Mouse (Mus musculus) intestine, embryonic 14.5 days (tissue): Measurements from ENCODE around the gene Srp54c. TPM values are rescaled to one million over a fixed set of nuclear protein-coding genes. Genes with fewer than 3 reads are reported as not detected.
A peak's percentile ranks its signal among the peaks of the same experiment; 100 is the strongest.
"Not testable (repeated sequence)": the region's sequence is repeated elsewhere in the genome, so short reads cannot be mapped to it uniquely, and the experiment has no call there.

Experiments
- ATAC-seq: fragments of 200-750 bp; cut with Nextera tagmentation; replicated peaks from 2 replicates; pipeline ENCODE4 v1.8.0; 2017; ENCODE audit warnings: low read depth, moderate number of reproducible peaks, moderate TSS enrichment, moderate library complexity; ENCODE audit not compliant: low FRiP score, low TSS enrichment
- DNase-seq: peaks from one replicate; pipeline ENCODE4 v3.0.0-alpha.2; 2018; ENCODE audit warnings: low spot score
- H3K27ac ChIP-seq: fragments of 300-500 bp; sonication (generic); 2 replicates; pipeline ENCODE4 v1.5.1; 2014; ENCODE audit warnings: low read depth, mild to moderate bottlenecking, control low read depth
- H3K27me3 ChIP-seq: fragments of 300-500 bp; sonication (generic); replicated peaks from 2 replicates; pipeline ENCODE4 v1.6.1; 2014; ENCODE audit warnings: low read length, control low read depth; ENCODE audit not compliant: control insufficient read depth, insufficient read depth
- H3K36me3 ChIP-seq: fragments of 300-500 bp; sonication (generic); 2 replicates; pipeline ENCODE4 v1.6.1; 2014; ENCODE audit warnings: low read length, control low read depth; ENCODE audit not compliant: control insufficient read depth, insufficient read depth
- H3K4me1 ChIP-seq: fragments of 300-500 bp; sonication (generic); replicated peaks from 2 replicates; pipeline ENCODE4 v1.6.1; 2014; ENCODE audit warnings: low read length, control low read depth, mixed read lengths; ENCODE audit not compliant: control insufficient read depth, insufficient read depth
- H3K4me2 ChIP-seq: fragments of 300-500 bp; sonication (generic); 2 replicates; pipeline ENCODE4 v1.6.1; 2014; ENCODE audit warnings: low read length
- H3K4me3 ChIP-seq: fragments of 300-500 bp; sonication (generic); 2 replicates; pipeline ENCODE4 v1.5.1; 2014; ENCODE audit warnings: low read depth, low read length, control low read depth, mixed read lengths
- H3K9ac ChIP-seq: fragments of 300-500 bp; sonication (generic); 2 replicates; pipeline ENCODE4 v1.6.1; 2014; ENCODE audit warnings: mild to moderate bottlenecking, low read length
- H3K9me3 ChIP-seq: fragments of 300-500 bp; sonication (generic); 2 replicates; pipeline ENCODE4 v1.6.1; 2016; ENCODE audit warnings: low read length, control low read depth; ENCODE audit not compliant: control insufficient read depth
- WGBS: fragments of 180-500 bp; shearing (Covaris S2); extraction: QIAGEN DNeasy Blood & Tissue Kit; methylation state at CpG from one replicate; pipeline ENCODE4 v1.1.7; 2014; 5-methylcytosine and 5-hydroxymethylcytosine counted together
- polyA plus RNA-seq: library from polyadenylated mRNA; unstranded; fragments of >200 nt; fragmentation: Nextera tagmentation; extraction: Ambion mirVana; gene quantifications from 2 replicates; pipeline ENCODE4 v1.2.1, GENCODE M21; 2014

Gene Srp54c
- polyA plus RNA-seq, 1 experiment from 2014 or later, result 68.3 TPM

DNA sequence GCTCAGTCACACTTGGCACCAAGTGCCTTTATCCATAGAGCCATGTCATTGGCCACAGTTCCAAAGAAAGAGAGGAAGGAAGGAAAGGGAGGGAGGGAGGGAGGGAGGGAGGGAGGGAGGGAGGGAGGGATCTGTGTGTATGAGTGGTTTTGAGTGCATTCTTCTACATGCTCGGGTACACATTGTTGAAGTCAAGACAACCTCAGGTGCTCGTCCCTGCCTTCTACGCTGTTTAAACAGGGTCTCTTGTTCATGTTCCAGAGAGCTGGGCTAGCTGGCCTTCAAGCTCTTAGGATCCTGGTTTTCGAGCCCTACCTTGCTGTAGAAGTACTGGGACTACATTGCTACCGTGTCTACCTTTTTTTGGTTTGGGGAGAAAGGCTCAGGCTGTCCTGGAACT is 33.4 kb downstream of the Srp54c start:
- ATAC-seq, H3K9ac ChIP-seq, DNase-seq, H3K4me1 ChIP-seq, H3K36me3 ChIP-seq, H3K4me3 ChIP-seq, H3K9me3 ChIP-seq, H3K27me3 ChIP-seq, H3K4me2 ChIP-seq, H3K27ac ChIP-seq: not testable (repeated sequence)
- no CpG with 5 or more reads among the region's 5 CpGs for WGBS

DNA sequence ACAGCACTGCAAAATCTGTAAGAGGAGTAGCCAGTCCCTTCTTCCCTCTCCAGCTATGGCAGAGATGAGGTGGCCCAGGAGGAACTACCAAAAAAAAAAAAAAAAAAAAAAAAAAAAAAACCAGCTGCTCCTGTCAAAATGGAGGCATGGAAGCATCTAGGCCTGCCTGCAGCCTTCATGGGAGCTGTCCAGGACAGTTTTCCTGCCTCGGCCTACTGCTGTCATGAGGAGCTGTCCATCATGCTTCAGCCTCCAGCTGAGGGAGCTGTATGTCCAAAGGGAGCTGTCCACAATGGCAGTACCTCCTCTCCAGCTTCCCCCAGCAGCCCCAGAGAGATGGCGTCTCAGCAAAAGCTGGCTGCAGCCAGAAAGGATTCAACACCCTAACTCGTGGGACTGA is 42.3 kb downstream of the Srp54c start:
- Histone ChIP-seq H3K4me3 (no peak overlapping the region), H3K4me2 (no peak overlapping the region), H3K36me3 (no peaks in the 10 kb centered on the region), H3K4me1 (no peaks in the 10 kb centered on the region), H3K9me3 (no peaks in the 10 kb centered on the region), H3K9ac (no peak overlapping the region), H3K27me3 (no peaks in the 10 kb centered on the region), H3K27ac (no peak overlapping the region)
- ATAC-seq (no peak), DNase-seq (no peak)
- 87% methylated on average over 3 of the region's 3 CpGs for WGBS

DNA sequence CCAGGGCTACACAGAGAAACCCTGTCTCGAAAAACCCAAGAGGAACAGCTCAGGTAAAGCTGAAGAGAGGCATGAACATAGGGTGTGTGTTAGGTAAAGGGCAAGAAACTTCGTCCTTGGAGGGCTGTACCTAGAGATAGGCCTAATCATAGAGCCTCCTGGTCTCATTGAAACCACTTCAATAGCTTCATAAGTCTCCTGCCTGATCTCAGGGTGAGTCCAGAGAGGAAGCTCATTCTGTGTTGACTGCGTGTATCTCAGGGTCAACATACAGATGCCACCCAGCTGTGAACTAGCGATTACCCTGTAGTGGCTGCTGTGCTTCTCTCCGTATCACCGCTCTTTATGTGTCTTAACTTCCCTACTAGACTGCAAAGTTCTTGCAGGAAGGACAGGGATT is 47.6 kb downstream of the Srp54c start:
- not testable (repeated sequence) for H3K9me3 ChIP-seq, ATAC-seq, H3K27ac ChIP-seq, H3K36me3 ChIP-seq, H3K9ac ChIP-seq, H3K4me3 ChIP-seq, DNase-seq, H3K4me2 ChIP-seq, H3K27me3 ChIP-seq, H3K4me1 ChIP-seq
- 91% methylated on average over 3 of the region's 6 CpGs for WGBS

DNA sequence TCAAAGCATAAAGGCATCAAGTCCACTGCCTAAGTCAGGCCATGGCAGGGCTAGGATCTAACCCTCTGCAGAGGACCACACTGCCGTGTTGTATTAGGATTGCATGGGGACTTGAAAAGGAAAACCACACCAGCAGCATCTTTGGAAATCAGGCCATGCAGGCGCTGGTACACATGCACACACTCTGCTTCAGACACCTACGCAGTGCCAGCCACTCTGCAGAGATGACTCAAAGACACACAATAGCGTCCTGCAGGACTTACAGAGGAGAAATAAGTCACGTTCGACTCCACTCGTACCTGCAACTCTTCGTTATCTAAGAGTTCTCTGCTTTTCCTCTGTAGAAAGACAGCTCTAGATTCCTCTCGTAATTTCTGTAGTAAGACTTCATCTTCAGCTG is 68.1 kb downstream of the Srp54c start:
- Histone ChIP-seq H3K9ac (no peak overlapping the region), H3K36me3 (peaks cover 54% of the 10 kb centered on the region), H3K27me3 (no peaks in the 10 kb centered on the region), H3K9me3 (no peaks in the 10 kb centered on the region), H3K4me3 (no peak overlapping the region), H3K4me2 (no peak overlapping the region), H3K27ac (no peak overlapping the region), H3K4me1 (peaks cover 5% of the 10 kb centered on the region)
- WGBS, result 93% methylated on average over 9 of the region's 9 CpGs
- ATAC-seq, result no peak
- no peak for DNase-seq

DNA sequence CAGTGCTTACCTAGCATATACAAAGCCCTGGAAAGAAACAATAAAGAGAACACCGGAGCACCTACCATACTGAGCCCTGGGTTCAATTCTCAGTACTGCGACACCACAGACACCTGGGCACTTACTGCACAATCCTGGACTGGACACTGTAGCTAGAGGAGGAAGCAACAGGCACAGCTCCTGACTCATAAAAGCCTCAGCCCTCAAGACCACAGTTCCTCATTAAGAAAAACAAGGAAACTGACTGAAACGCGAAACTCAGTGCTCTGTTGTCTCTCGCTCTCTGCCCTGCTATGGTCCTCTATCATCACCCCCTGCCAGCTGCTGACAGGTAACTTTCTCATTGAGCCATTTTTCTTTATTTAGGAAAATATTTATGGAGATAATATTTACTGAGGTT is 69.4 kb downstream of the Srp54c start, which contains the start of gene 1110008L16Rik:
1110008L16Rik (plus strand) TSS at position 242 of the 400 bp plus-strand sequence.
- 80% methylated on average over 5 of the region's 5 CpGs for WGBS
- H3K4me1 ChIP-seq, result peaks cover 5% of the 10 kb centered on the region
- H3K27ac ChIP-seq, result no peak within 1 kb of the TSS
- no peaks in the 10 kb centered on the region for H3K9me3 ChIP-seq
- no peak within 1 kb of the TSS for H3K4me3 ChIP-seq
- no peak within 1 kb of the TSS for H3K9ac ChIP-seq
- no peaks in the 10 kb centered on the region for H3K27me3 ChIP-seq
- no peak for DNase-seq
- peaks cover 44% of the 10 kb centered on the region for H3K36me3 ChIP-seq
- no peak within 1 kb of the TSS for H3K4me2 ChIP-seq
- ATAC-seq, result no peak

DNA sequence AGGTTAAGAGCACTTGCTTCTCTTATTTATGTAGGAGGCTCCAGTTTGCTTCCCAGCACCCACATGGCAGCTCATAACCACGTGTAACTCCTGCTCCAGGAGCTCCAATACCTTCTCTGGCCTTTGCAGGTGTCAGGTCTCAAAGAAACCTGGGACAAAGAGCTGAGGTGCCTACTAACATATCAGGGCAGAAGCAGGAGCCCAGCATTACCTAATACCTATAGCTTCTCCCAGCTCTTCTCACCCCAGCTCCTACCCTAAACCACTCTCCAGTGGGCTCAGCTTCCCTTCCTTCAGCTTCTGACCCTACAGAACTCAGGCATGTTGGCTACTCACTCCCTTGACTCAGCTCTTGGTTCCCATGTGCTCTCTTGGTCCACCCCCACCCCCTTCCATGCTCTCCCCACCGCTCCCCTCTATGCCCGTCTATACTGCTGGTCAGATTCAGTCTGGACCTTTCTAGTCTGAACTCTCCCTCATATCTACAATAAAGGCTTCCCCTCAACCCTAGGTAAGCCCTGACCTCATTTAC is 70.9 kb downstream of the Srp54c start:
- peak overlapping the region; percentile 81 for H3K4me2 ChIP-seq
- no peaks in the 10 kb centered on the region for H3K9me3 ChIP-seq
- WGBS, result 82% methylated on average over 3 of the region's 3 CpGs
- ATAC-seq (no peak), DNase-seq (no peak)
- H3K4me3 ChIP-seq, result 0 out of 2 replicates have a peak overlapping the region, but pooled peaks have one; percentile 54
- H3K27ac ChIP-seq, result no peak overlapping the region
- H3K4me1 ChIP-seq, result peaks cover 5% of the 10 kb centered on the region
- H3K9ac ChIP-seq, result no peak overlapping the region
- no peaks in the 10 kb centered on the region for H3K27me3 ChIP-seq
- peaks cover 31% of the 10 kb centered on the region for H3K36me3 ChIP-seq

DNA sequence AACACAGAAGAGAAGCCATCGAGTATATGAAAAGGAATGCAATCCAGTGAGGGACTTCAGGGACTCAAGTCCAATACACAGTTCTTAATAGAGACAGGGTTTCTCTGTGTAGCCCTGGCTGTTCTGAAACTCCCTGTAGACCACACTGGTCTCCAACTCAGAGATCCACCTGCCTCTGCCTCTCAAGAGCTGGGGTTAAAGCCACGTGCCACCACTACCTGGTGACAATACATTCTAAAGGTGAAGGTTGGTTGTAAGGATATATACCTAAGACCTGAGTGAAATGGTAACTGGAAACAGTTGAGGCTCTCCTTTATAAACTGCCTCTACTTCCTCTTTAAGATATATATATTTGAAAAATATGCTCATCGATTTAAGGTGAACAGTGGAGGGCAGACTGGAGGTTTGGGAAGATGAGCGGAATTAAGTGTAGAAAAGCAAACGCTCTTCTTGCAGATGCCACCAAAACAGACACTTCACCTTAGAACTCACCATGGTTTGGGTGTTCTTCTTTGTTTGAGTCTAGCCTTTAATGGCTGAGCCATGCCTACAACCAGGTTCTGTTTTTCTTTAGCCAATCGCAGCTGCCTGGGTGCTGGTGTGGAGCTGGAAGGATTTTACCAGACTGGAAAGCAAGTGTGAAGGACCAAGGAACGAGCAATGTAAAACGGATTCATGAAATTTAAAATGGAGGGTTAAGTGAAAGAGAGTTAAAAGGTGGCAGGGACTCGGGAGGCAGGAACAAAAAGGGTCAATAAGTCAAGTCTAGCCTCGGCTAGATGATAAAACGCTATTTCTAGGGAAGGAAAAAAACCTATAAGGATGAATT is 71.7 kb downstream of the Srp54c start:
- peak; percentile 6; the same call in 1 of the 2 replicates for ATAC-seq
- Histone ChIP-seq H3K27me3 (no peaks in the 10 kb centered on the region), H3K9ac (peak overlapping the region; percentile 85), H3K27ac (peak overlapping the region; percentile 91), H3K4me3 (peak overlapping the region; percentile 54), H3K4me2 (peak overlapping the region; percentile 81), H3K36me3 (peaks cover 25% of the 10 kb centered on the region), H3K9me3 (no peaks in the 10 kb centered on the region), H3K4me1 (peaks cover 5% of the 10 kb centered on the region)
- WGBS, result 40% methylated on average over 11 of the region's 11 CpGs
- DNase-seq, result peak; percentile 76

DNA sequence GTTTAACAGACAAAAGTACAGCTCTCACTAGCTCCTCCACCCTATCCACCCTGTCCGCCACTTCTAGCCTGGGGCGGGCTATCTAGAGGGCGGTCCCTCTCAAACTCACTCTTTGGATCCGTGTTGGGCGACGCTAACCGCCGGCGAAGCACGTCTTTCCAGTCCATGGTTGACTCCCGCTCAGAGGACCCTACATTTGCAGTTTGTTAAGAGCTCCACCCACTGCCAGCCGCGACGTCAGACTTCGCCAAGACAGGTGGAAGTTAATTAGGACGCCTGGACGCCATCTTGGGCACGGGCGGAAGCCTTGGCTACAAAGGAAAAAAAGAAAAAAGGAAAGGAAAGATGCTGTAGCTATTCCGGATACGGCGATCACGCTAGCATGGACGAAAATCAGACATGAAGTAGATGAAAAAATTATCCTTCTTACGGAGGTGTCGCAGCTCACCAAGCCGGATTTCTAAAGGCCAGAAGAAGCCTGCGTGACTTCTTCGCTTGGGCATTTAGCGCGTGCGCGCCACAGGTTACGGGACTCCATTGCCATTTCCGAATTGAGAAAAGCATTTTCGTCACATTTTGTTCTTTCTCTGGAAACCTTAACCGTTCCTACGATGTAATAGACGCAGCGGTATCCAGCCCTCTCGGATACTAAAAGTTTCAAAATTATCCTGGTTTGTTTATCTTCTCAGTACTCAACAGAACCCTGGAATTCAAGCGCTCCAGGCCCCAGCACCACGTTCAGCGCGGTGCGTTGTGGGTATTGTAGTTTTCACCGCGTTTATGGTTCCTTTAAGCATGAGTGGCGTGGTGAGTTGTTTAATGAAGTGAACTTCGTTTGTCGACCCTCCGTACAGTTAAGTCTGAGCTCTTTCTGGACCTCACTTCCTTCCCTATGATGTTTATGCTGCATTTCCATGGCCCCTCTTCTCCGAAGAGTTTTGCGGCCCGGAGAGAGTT is 72.8 kb downstream of the Srp54c start, which contains the start of gene Ppp2r3c:
Ppp2r3c (minus strand) TSS at position 514 of the 957 bp plus-strand sequence.
- Histone ChIP-seq H3K27me3 (no peaks in the 10 kb centered on the region), H3K36me3 (peaks cover 21% of the 10 kb centered on the region), H3K4me1 (peaks cover 5% of the 10 kb centered on the region), H3K4me3 (peak within 1 kb of the TSS; percentile 54), H3K9ac (peak within 1 kb of the TSS; percentile 85), H3K9me3 (no peaks in the 10 kb centered on the region), H3K4me2 (peak within 1 kb of the TSS; percentile 81), H3K27ac (peak within 1 kb of the TSS; percentile 91)
- DNase-seq, result peak; percentile 94
- ATAC-seq, result peak; percentile 94
- WGBS, result under 1% methylated on average over 55 of the region's 55 CpGs
